Mouse (Mus musculus) CD4-positive naive resting alpha-beta T cell, adult 57 days (primary cell): ENCODE data around the gene AY074887. TPM values are rescaled to one million over a fixed set of nuclear protein-coding genes. Genes with fewer than 3 reads are reported as not detected.

Source experiments
- total RNA-seq: library from RNA; stranded (reverse); gene quantifications from one replicate; pipeline ENCODE4 v1.2.4, GENCODE M21; 2023

The AY074887 gene
- not detected for total RNA-seq

GRCm38 (mm10) chr9:54950575-54951321, at the start of gene AY074887, which contains the start of gene Psma4:
TSS of gene AY074887 (minus strand) at chr9:54950998.
TSS of gene Psma4 (plus strand) at chr9:54950790.

DNA sequence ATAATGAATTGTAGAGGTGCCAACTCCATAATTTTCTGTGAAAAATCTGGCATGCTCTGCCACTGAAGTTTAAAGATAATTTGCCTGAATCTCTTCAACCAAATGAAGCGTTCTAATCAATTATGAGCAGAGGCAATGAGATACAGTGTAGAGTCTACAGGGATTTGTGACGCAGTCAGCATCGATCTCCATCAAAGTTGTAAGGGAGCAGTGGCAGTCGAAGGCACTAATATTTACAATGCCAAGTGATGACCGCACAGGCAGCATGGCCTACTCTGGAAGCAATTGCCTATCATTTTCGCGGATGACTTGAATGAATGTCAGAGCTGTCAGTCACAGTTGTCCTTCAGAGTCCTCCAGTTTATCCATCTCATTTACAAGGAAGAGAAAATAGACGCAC, 29.9 kb upstream of the AY074887 start, which contains the start of gene Chrna5:
Gene Chrna5 (plus strand): TSS at position 207 of the 400 bp plus-strand sequence.

GRCm38 (mm10) chr9:54917010-54917677, 33.7 kb downstream of the AY074887 start, which contains the start of gene Hykk:
TSS of gene Hykk (plus strand) at chr9:54917283.

Other genes starting within 250 kb of the AY074887 start
- 46.5 TPM for gene Wdr61, start 216.5 kb downstream of the AY074887 start, total RNA-seq
- gene Crabp1, start 186.2 kb downstream of the AY074887 start, total RNA-seq, result not detected
- gene Ireb2, start 87.2 kb downstream of the AY074887 start, total RNA-seq, result 36.5 TPM
- 1.5 TPM for gene Hykk, start 33.7 kb downstream of the AY074887 start, total RNA-seq
- 102 TPM for gene Psma4, start 208 bp downstream of the AY074887 start, total RNA-seq
- gene Chrna5, start 29.9 kb upstream of the AY074887 start, total RNA-seq, result not detected
- not detected for gene Chrna3, start 75.6 kb upstream of the AY074887 start, total RNA-seq
- gene Chrnb4, start 97.8 kb upstream of the AY074887 start, total RNA-seq, result 0.15 TPM
- 31.7 TPM for gene Ube2q2, start 197.9 kb upstream of the AY074887 start, total RNA-seq